Mouse (Mus musculus) midbrain, postnatal 0 days (tissue): ENCODE results near the gene Npsr1. TPM values are rescaled to one million over a fixed set of nuclear protein-coding genes. Genes with fewer than 3 reads are reported as not detected.

Source experiments
- ATAC-seq: fragments of 200-750 bp; cut with Nextera tagmentation; 2 replicates; pipeline ENCODE4 v1.8.0; 2017; ENCODE audit warnings: moderate number of reproducible peaks, mild to moderate bottlenecking, moderate TSS enrichment, moderate library complexity; ENCODE audit not compliant: low FRiP score
- DNase-seq: peaks from one replicate; pipeline ENCODE4 v3.0.0-alpha.2; 2015; ENCODE audit warnings: low spot score
- H3K27ac ChIP-seq: fragments of 300-500 bp; sonication (generic); 2 replicates; pipeline ENCODE4 v1.5.1; 2014; ENCODE audit warnings: low read depth, mild to moderate bottlenecking, low read length, mixed read lengths
- H3K27me3 ChIP-seq: fragments of 300-500 bp; sonication (generic); 2 replicates; pipeline ENCODE4 v1.6.1; 2014; ENCODE audit warnings: low read length, control low read depth, mixed read lengths; ENCODE audit not compliant: insufficient read depth
- H3K36me3 ChIP-seq: fragments of 300-500 bp; sonication (generic); 2 replicates; pipeline ENCODE4 v1.6.1; 2014; ENCODE audit warnings: low read length, control low read depth, mixed read lengths; ENCODE audit not compliant: insufficient read depth
- H3K4me1 ChIP-seq: fragments of 300-500 bp; sonication (generic); 2 replicates; pipeline ENCODE4 v1.6.1; 2014; ENCODE audit warnings: mild to moderate bottlenecking, control low read depth, antibody characterized with exemption, low read length, mixed read lengths; ENCODE audit not compliant: insufficient read depth
- H3K4me2 ChIP-seq: fragments of 300-500 bp; sonication (generic); 2 replicates; pipeline ENCODE4 v1.6.1; 2014; ENCODE audit warnings: low read depth, mild to moderate bottlenecking, low read length, mixed read lengths; ENCODE audit not compliant: poor library complexity, severe bottlenecking
- H3K4me3 ChIP-seq: fragments of 300-500 bp; sonication (generic); 2 replicates; pipeline ENCODE4 v1.5.1; 2014; ENCODE audit warnings: low read depth, mild to moderate bottlenecking, low read length, moderate library complexity
- H3K9ac ChIP-seq: fragments of 300-500 bp; sonication (generic); replicated peaks from 2 replicates; pipeline ENCODE4 v1.6.1; 2014; ENCODE audit warnings: mild to moderate bottlenecking, low read length, moderate library complexity, mixed read lengths; ENCODE audit not compliant: poor library complexity, severe bottlenecking
- H3K9me3 ChIP-seq: fragments of 300-500 bp; sonication (generic); 2 replicates; pipeline ENCODE4 v1.6.1; 2016; ENCODE audit warnings: low read length, control low read depth
- CTCF ChIP-seq: IDR thresholded peaks from 2 replicates; pipeline ENCODE4 v1.5.1; 2016; ENCODE audit warnings: antibody characterized with exemption, mild to moderate bottlenecking
- WGBS: fragments of 180-500 bp; shearing (Covaris S2); extraction: QIAGEN DNeasy Blood & Tissue Kit; methylation state at CpG from one replicate; pipeline ENCODE4 v1.1.7; 2014; 5-methylcytosine and 5-hydroxymethylcytosine counted together
- polyA plus RNA-seq: library from polyadenylated mRNA; unstranded; fragments of >200 nt; fragmentation: Nextera tagmentation; extraction: Ambion mirVana; gene quantifications from 2 replicates; pipeline ENCODE4 v1.2.1, GENCODE M21; 2015
- total RNA-seq: library from RNA; depleted of rRNA; stranded (reverse); fragments of >200 nt; gene quantifications from 2 replicates; pipeline ENCODE4 v1.2.3, GENCODE M21; 2014

The Npsr1 gene
- total and polyA plus RNA-seq, 2 experiments from 2014 or later = 1.0 to 1.4 TPM

GRCm38 (mm10) chr9:24190261-24190588 lies 92.4 kb downstream of the Npsr1 start:
- no peak for TF ChIP-seq CTCF
- Histone ChIP-seq H3K9ac (no peak overlapping the region), H3K4me1 (no peaks in the 10 kb centered on the region), H3K36me3 (no peaks in the 10 kb centered on the region), H3K9me3 (no peaks in the 10 kb centered on the region), H3K4me2 (no peak overlapping the region), H3K27me3 (no peaks in the 10 kb centered on the region), H3K4me3 (no peak overlapping the region), H3K27ac (0 out of 2 replicates have a peak overlapping the region, but pooled peaks have one; percentile 38)
- DNase-seq (no peak), ATAC-seq (no peak)
- WGBS = 46% methylated on average over 1 of the region's 1 CpGs

GRCm38 (mm10) chr9:24198254-24198653 lies 100.5 kb downstream of the Npsr1 start:
- no peaks in the 10 kb centered on the region for H3K9me3 ChIP-seq
- no peak overlapping the region for H3K4me2 ChIP-seq
- H3K4me3 ChIP-seq = no peak overlapping the region
- H3K27ac ChIP-seq = no peak overlapping the region
- H3K9ac ChIP-seq = no peak overlapping the region
- H3K4me1 ChIP-seq = no peaks in the 10 kb centered on the region
- no peaks in the 10 kb centered on the region for H3K36me3 ChIP-seq
- TF ChIP-seq CTCF = no peak
- no peaks in the 10 kb centered on the region for H3K27me3 ChIP-seq
- 79% methylated on average over 1 of the region's 1 CpGs for WGBS
- DNase-seq = no peak
- ATAC-seq = no peak

- 94% methylated on average over 1 of the region's 1 CpGs for WGBS
- Histone ChIP-seq H3K4me3 (no peak overlapping the region), H3K27ac (no peak overlapping the region), H3K4me1 (no peaks in the 10 kb centered on the region), H3K9ac (no peak overlapping the region), H3K27me3 (no peaks in the 10 kb centered on the region), H3K4me2 (no peak overlapping the region), H3K9me3 (peaks cover 3% of the 10 kb centered on the region; the same call in 1 of the 2 replicates), H3K36me3 (no peaks in the 10 kb centered on the region)
- ATAC-seq (no peak), DNase-seq (no peak)
- no peak for TF ChIP-seq CTCF
These were observed 113.8 kb downstream of the Npsr1 start for GRCm38 (mm10) chr9:24211636-24212035.

GRCm38 (mm10) chr9:24217721-24218120 lies 119.9 kb downstream of the Npsr1 start:
- Histone ChIP-seq H3K4me1 (no peaks in the 10 kb centered on the region), H3K9me3 (no peaks in the 10 kb centered on the region), H3K4me2 (no peak overlapping the region), H3K9ac (no peak overlapping the region), H3K4me3 (no peak overlapping the region), H3K27ac (no peak overlapping the region), H3K36me3 (no peaks in the 10 kb centered on the region), H3K27me3 (no peaks in the 10 kb centered on the region)
- TF ChIP-seq CTCF = no peak
- 79% methylated on average over 1 of the region's 1 CpGs for WGBS
- DNase-seq (no peak), ATAC-seq (no peak)

GRCm38 (mm10) chr9:24236461-24236860 lies 138.7 kb downstream of the Npsr1 start:
- H3K36me3 ChIP-seq = no peaks in the 10 kb centered on the region
- H3K27me3 ChIP-seq = no peaks in the 10 kb centered on the region
- H3K4me1 ChIP-seq = no peaks in the 10 kb centered on the region
- WGBS = 92% methylated on average over 1 of the region's 1 CpGs
- no peak overlapping the region for H3K4me2 ChIP-seq
- no peak for ATAC-seq
- no peak overlapping the region for H3K9ac ChIP-seq
- no peak overlapping the region for H3K4me3 ChIP-seq
- no peak overlapping the region for H3K27ac ChIP-seq
- DNase-seq = no peak
- H3K9me3 ChIP-seq = no peaks in the 10 kb centered on the region
- TF ChIP-seq CTCF = no peak

GRCm38 (mm10) chr9:24247557-24247956 lies 149.8 kb downstream of the Npsr1 start:
- Histone ChIP-seq H3K4me2 (no peak overlapping the region), H3K27me3 (no peaks in the 10 kb centered on the region), H3K9ac (no peak overlapping the region), H3K4me1 (no peaks in the 10 kb centered on the region), H3K27ac (no peak overlapping the region), H3K9me3 (no peaks in the 10 kb centered on the region), H3K4me3 (no peak overlapping the region), H3K36me3 (no peaks in the 10 kb centered on the region)
- no peak for TF ChIP-seq CTCF
- DNase-seq = no peak
- ATAC-seq = no peak
